19 mouse cellular contexts compared by ENCODE assay signal in genomic region chr6:29702126-29702525, GRCm38 (mm10). TPM values are rescaled to one million over a fixed set of nuclear protein-coding genes. Genes with fewer than 3 reads are reported as not detected.
DNase-seq lines count a peak whose midpoint lies in the region; ATAC-seq and TF ChIP-seq lines count a peak whose summit lies in the region.
"Had no signal": no experiment of that assay in that cellular context is flagged by ENCODE, and none has a peak within 500 bp of the region (broad histone marks: within the 10 kb centered on the region; RNA-seq: fewer than 3 reads in every experiment).

No protein-coding gene starts in this region.

- peak overlapping the region; percentile 96 for H3K27ac ChIP-seq in liver, postnatal 0 days (ENCODE audit: low read depth)
- H3K27ac ChIP-seq: hindbrain, embryonic 15.5 days; kidney, postnatal 0 days; limb, embryonic 12.5 days; midbrain, embryonic 12.5 days; stomach, postnatal 0 days had no signal

- TF ChIP-seq CTCF in G1E (IDR thresholded peaks at IDR 0.05; ENCODE audit: low read depth, low read length), result no peak
- no peak for TF ChIP-seq CTCF in liver, postnatal 0 days (IDR thresholded peaks at IDR 0.05; ENCODE audit: low read depth)

- H3K4me1 ChIP-seq in G1E (ENCODE audit: insufficient read depth, low read depth, low read length), result peaks cover 88% of the 10 kb centered on the region
- H3K4me1 ChIP-seq in liver, postnatal 0 days (ENCODE audit: insufficient read depth), result peaks cover 39% of the 10 kb centered on the region
- H3K4me1 ChIP-seq: hindbrain, embryonic 15.5 days; limb, embryonic 12.5 days had no signal

- peak; percentile 63 for TF ChIP-seq EP300 in liver, postnatal 0 days (IDR thresholded peaks at IDR 0.05; ENCODE audit: low read depth)

- peak; percentile 30 for DNase-seq in A20 (ENCODE audit: low read depth, low spot score)
- no peak for DNase-seq in G1E (ENCODE audit: low spot score)
- no peak for DNase-seq in liver, postnatal 0 days
- DNase-seq in retina, postnatal 1 day, result no peak
- DNase-seq in gastrocnemius, adult 8-10 months (ENCODE audit: low spot score in 2 of 2), result no peak
- DNase-seq in frontal cortex, adult 2 months (ENCODE audit: extremely low spot score in 1 of 2, low spot score in 1 of 2), result no peak
- DNase-seq: cerebellum, postnatal 10 days; gastrocnemius, postnatal 14 days; heart, postnatal 14 days; lung, embryonic 14.5 days; lung, postnatal 4 days had no signal

- WGBS in liver, postnatal 0 days (ENCODE audit: insufficient replicate concordance), result 50% methylated on average over 3 of the region's 3 CpGs

- H3K27me3 ChIP-seq in G1E (ENCODE audit: insufficient read depth, low read length), result no peaks in the 10 kb centered on the region
- no peaks in the 10 kb centered on the region for H3K27me3 ChIP-seq in liver, postnatal 0 days (ENCODE audit: insufficient read depth, low read length)
- H3K27me3 ChIP-seq: hindbrain, embryonic 15.5 days had no signal

- ATAC-seq in G1E (ENCODE audit: extremely low read depth, insufficient number of reproducible peaks, low FRiP score, poor library complexity, severe bottlenecking), result peak; percentile 30; the same call in 1 of the 2 replicates
- ATAC-seq in erythroblast, adult 5-6 weeks (replicated peaks; ENCODE audit: low FRiP score, poor library complexity, severe bottlenecking), result peak; percentile 1; the same call in 1 of the 2 replicates
- no peak for ATAC-seq in liver, postnatal 0 days
- ATAC-seq: intestine, embryonic 16.5 days had no signal

- peak overlapping the region; percentile 63 for H3K9ac ChIP-seq in liver, postnatal 0 days (replicated peaks)
- H3K9ac ChIP-seq: hindbrain, embryonic 15.5 days; limb, embryonic 12.5 days; lung, embryonic 14.5 days; midbrain, embryonic 12.5 days had no signal

- peaks cover 61% of the 10 kb centered on the region for H3K36me3 ChIP-seq in G1E (replicated peaks)
- H3K36me3 ChIP-seq in liver, postnatal 0 days (replicated peaks; ENCODE audit: insufficient read depth, low read length), result peaks cover 22% of the 10 kb centered on the region
- H3K36me3 ChIP-seq: hindbrain, embryonic 15.5 days; limb, embryonic 12.5 days; midbrain, embryonic 12.5 days had no signal

- no peaks in the 10 kb centered on the region for H3K9me3 ChIP-seq in G1E (replicated peaks)
- no peaks in the 10 kb centered on the region for H3K9me3 ChIP-seq in liver, postnatal 0 days (ENCODE audit: low read length)
- H3K9me3 ChIP-seq: hindbrain, embryonic 15.5 days; limb, embryonic 12.5 days; midbrain, embryonic 12.5 days had no signal

- no peak overlapping the region for H3K4me3 ChIP-seq in G1E (ENCODE audit: low read depth, low read length)
- H3K4me3 ChIP-seq in liver, postnatal 0 days (ENCODE audit: low read depth, low read length), result peak overlapping the region; percentile 20; the same call in 1 of the 2 replicates
- H3K4me3 ChIP-seq: hindbrain, embryonic 15.5 days; limb, embryonic 12.5 days; midbrain, embryonic 12.5 days had no signal

- peak overlapping the region; percentile 66 for H3K4me2 ChIP-seq in liver, postnatal 0 days (ENCODE audit: low read depth, low read length)
- H3K4me2 ChIP-seq: hindbrain, embryonic 15.5 days; limb, embryonic 12.5 days; midbrain, embryonic 12.5 days had no signal

RNA-seq across cellular contexts. Expression of gene Tspan33, which starts 8.1 kb away (rescaled TPM):
- 56.6 and 80.8 TPM in 2 replicates for total RNA-seq in G1E (2014; fragmentation: Nextera tagmentation)
- 33.2 and 38.4 TPM in 2 replicates for total RNA-seq in G1E (2017)
- 33.9 and 35.9 TPM in 2 replicates for polyA plus RNA-seq in G1E (2012)
- total RNA-seq in erythroblast, adult 5-6 weeks (2015; ENCODE audit: low replicate concordance), result 246 and 272 TPM in 2 replicates
- 487 and 489 TPM in 2 replicates for total RNA-seq in erythroblast, adult 5-6 weeks (2017; ENCODE audit: low replicate concordance)
- 84.8 and 87.5 TPM in 2 replicates for polyA plus RNA-seq in liver, postnatal 0 days (2015; fragmentation: Nextera tagmentation; extraction: Ambion mirVana)
- total RNA-seq in gastrocnemius, adult 8-10 months (2022), result 1 to 10 TPM; 1.7 to 2.7 (median 2.5) TPM
- polyA plus RNA-seq in frontal cortex, adult 2 months (2012; rRNA removed), result 26.6 and 28.7 TPM in 2 replicates

RNA-seq across cellular contexts. Expression of gene Smo, which starts 33.2 kb away (rescaled TPM):
- total RNA-seq in G1E (2014; fragmentation: Nextera tagmentation) (72.7 and 87.2 TPM in 2 replicates), G1E (2017) (42.0 and 46.9 TPM in 2 replicates)
- polyA plus RNA-seq in G1E (2012), result 47.8 and 58.8 TPM in 2 replicates
- 3.3 and 4.0 TPM in 2 replicates for total RNA-seq in erythroblast, adult 5-6 weeks (2015; ENCODE audit: low replicate concordance)
- 0.60 and 2.6 TPM in 2 replicates for total RNA-seq in erythroblast, adult 5-6 weeks (2017; ENCODE audit: low replicate concordance)
- polyA plus RNA-seq in liver, postnatal 0 days (2015; fragmentation: Nextera tagmentation; extraction: Ambion mirVana), result 2.2 and 2.5 TPM in 2 replicates
- total RNA-seq in gastrocnemius, adult 8-10 months (2022), result 1 to 10 TPM; 1.7 to 3.1 (median 2.4) TPM
- polyA plus RNA-seq in frontal cortex, adult 2 months (2012; rRNA removed), result 10.2 and 10.4 TPM in 2 replicates
- total RNA-seq: monocyte, adult 5-6 weeks had no signal

Comparison
In these comparisons a context has a peak if more than half of its experiments do, and no peak if none do; other contexts are left out.
1. RNA of gene Tspan33, which starts 8.1 kb away (total RNA-seq): 246 to 489 TPM in erythroblast, adult 5-6 weeks and 33.2 to 80.8 TPM in G1E; 1.7 to 2.7 TPM in gastrocnemius, adult 8-10 months; every median in the first group is over 4 times any median in the second.
2. RNA of gene Smo, which starts 33.2 kb away (total RNA-seq): 42.0 to 87.2 TPM in G1E; 0.60 to 4.0 TPM in erythroblast, adult 5-6 weeks and 1.7 to 3.1 TPM in gastrocnemius, adult 8-10 months; every median in the first group is over 4 times any median in the second.